Mouse (Mus musculus): ENCODE measurements around the gene Chd1. TPM values are rescaled to one million over a fixed set of nuclear protein-coding genes. Genes with fewer than 3 reads are reported as not detected.
"Not testable (repeated sequence)": the region's sequence is repeated elsewhere in the genome, so short reads cannot be mapped to it uniquely, and the experiment has no call there.

Chd1 gene
- polyA plus RNA-seq, 1 experiment from 2014 or later: 17.1 TPM

DNA sequence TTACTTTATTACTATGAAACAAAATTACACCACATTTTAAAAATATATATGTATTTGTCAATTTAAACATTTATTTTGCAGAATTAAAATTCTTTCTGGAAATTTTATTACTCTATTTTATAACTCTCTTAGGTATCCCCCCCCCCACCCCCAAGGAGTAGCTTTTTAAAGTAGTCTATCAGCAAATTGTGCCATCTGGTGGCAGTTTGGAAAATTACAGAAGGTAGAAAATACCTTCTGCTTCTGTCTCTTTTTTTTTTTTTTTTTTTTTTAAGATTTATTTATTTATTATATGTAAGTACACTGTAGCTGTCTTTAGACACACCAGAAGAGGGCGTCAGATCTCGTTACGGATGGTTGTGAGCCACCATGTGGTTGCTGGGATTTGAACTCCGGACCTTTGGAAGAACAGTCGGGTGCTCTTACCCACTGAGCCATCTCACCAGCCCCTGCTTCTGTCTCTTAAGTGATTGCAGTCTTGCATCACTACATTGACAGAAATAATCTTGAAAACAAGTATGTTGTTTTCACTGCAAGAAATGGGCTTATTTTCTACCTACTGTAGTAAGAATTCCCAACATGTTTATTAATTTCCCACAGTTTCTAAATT is 19.2 kb downstream of the Chd1 start:
- not testable (repeated sequence) for H3K4me1 ChIP-seq (ENCODE audit: insufficient read depth, low read depth, low read length); H3K27me3 ChIP-seq (replicated peaks; ENCODE audit: insufficient read depth, low read length); ATAC-seq; H3K4me2 ChIP-seq (replicated peaks; ENCODE audit: low read depth, low read length); H3K27ac ChIP-seq (ENCODE audit: low read length); H3K9ac ChIP-seq (replicated peaks; ENCODE audit: low read depth); H3K4me3 ChIP-seq (ENCODE audit: low read depth, low read length); H3K9me3 ChIP-seq (ENCODE audit: low read length)
- H3K36me3 ChIP-seq (ENCODE audit: insufficient read depth, low read length): peaks cover 12% of the 10 kb centered on the region; the same call in 1 of the 2 replicates
- peak; percentile 55 for TF ChIP-seq CTCF (IDR thresholded peaks at IDR 0.05)
- peak; percentile 66 for DNase-seq (ENCODE audit: low spot score)
- WGBS: 95% methylated on average over 2 of the region's 5 CpGs

GRCm38 (mm10) chr17:15731706-15732105 is 26.9 kb downstream of the Chd1 start:
- no peak overlapping the region for H3K4me2 ChIP-seq (replicated peaks; ENCODE audit: low read depth, low read length)
- WGBS: 94% methylated on average over 5 of the region's 5 CpGs
- H3K9me3 ChIP-seq (ENCODE audit: low read length): no peaks in the 10 kb centered on the region
- H3K4me3 ChIP-seq (ENCODE audit: low read depth, low read length): no peak overlapping the region
- H3K4me1 ChIP-seq (ENCODE audit: insufficient read depth, low read depth, low read length): no peaks in the 10 kb centered on the region
- no peak overlapping the region for H3K27ac ChIP-seq (ENCODE audit: low read length)
- peaks cover 30% of the 10 kb centered on the region; the same call in 1 of the 2 replicates for H3K36me3 ChIP-seq (ENCODE audit: insufficient read depth, low read length)
- H3K27me3 ChIP-seq (replicated peaks; ENCODE audit: insufficient read depth, low read length): no peaks in the 10 kb centered on the region
- H3K9ac ChIP-seq (replicated peaks; ENCODE audit: low read depth): no peak overlapping the region
- ATAC-seq (no peak), DNase-seq (ENCODE audit: low spot score) (no peak)
- TF ChIP-seq CTCF (IDR thresholded peaks at IDR 0.05) (no peak), EP300 (IDR thresholded peaks at IDR 0.05) (no peak)

- no peak for TF ChIP-seq CTCF (IDR thresholded peaks at IDR 0.05)
- TF ChIP-seq EP300 (IDR thresholded peaks at IDR 0.05): no peak
- 92% methylated on average over 10 of the region's 10 CpGs for WGBS
- Histone ChIP-seq H3K4me2 (replicated peaks; ENCODE audit: low read depth, low read length) (no peak overlapping the region), H3K27ac (ENCODE audit: low read length) (no peak overlapping the region), H3K27me3 (replicated peaks; ENCODE audit: insufficient read depth, low read length) (no peaks in the 10 kb centered on the region), H3K4me1 (ENCODE audit: insufficient read depth, low read depth, low read length) (no peaks in the 10 kb centered on the region), H3K4me3 (ENCODE audit: low read depth, low read length) (no peak overlapping the region), H3K9me3 (ENCODE audit: low read length) (no peaks in the 10 kb centered on the region), H3K9ac (replicated peaks; ENCODE audit: low read depth) (no peak overlapping the region), H3K36me3 (ENCODE audit: insufficient read depth, low read length) (peaks cover 23% of the 10 kb centered on the region)
- no peak for ATAC-seq
- DNase-seq (ENCODE audit: low spot score): no peak
Observed at GRCm38 (mm10) chr17:15737346-15737917, 32.7 kb downstream of the Chd1 start.

DNA sequence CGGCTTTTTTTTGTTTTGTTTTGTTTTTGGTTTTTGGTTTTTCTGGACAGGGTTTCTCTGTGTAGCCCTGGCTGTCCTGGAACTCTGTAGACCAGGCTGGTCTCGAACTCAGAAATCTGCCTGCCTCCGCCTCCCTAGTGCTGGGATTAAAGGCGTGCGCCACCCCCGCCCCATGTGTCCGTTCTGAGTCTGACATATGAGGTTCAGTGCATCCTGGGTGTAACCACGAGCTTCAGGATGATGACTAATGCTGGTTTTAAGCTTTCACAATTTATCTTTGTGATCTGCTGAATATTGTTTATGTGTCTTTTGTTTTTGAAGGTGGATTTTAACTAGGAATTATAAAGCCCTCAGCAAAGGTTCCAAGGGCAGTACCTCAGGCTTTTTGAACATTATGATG is 37.1 kb downstream of the Chd1 start:
- DNase-seq (ENCODE audit: low spot score) (no peak), ATAC-seq (no peak)
- TF ChIP-seq EP300 (IDR thresholded peaks at IDR 0.05) (no peak), CTCF (IDR thresholded peaks at IDR 0.05) (no peak)
- Histone ChIP-seq H3K9me3 (ENCODE audit: low read length) (no peaks in the 10 kb centered on the region), H3K4me3 (ENCODE audit: low read depth, low read length) (no peak overlapping the region), H3K4me1 (ENCODE audit: insufficient read depth, low read depth, low read length) (no peaks in the 10 kb centered on the region), H3K27me3 (replicated peaks; ENCODE audit: insufficient read depth, low read length) (no peaks in the 10 kb centered on the region), H3K36me3 (ENCODE audit: insufficient read depth, low read length) (peaks cover 15% of the 10 kb centered on the region), H3K27ac (ENCODE audit: low read length) (no peak overlapping the region), H3K9ac (replicated peaks; ENCODE audit: low read depth) (no peak overlapping the region), H3K4me2 (replicated peaks; ENCODE audit: low read depth, low read length) (no peak overlapping the region)
- WGBS: 79% methylated on average over 8 of the region's 8 CpGs

- Histone ChIP-seq H3K4me1 (ENCODE audit: insufficient read depth, low read depth, low read length) (no peaks in the 10 kb centered on the region), H3K9me3 (ENCODE audit: low read length) (no peaks in the 10 kb centered on the region), H3K27ac (ENCODE audit: low read length) (no peak overlapping the region), H3K4me3 (ENCODE audit: low read depth, low read length) (no peak overlapping the region), H3K9ac (replicated peaks; ENCODE audit: low read depth) (no peak overlapping the region), H3K36me3 (ENCODE audit: insufficient read depth, low read length) (peaks cover 20% of the 10 kb centered on the region), H3K4me2 (replicated peaks; ENCODE audit: low read depth, low read length) (no peak overlapping the region), H3K27me3 (replicated peaks; ENCODE audit: insufficient read depth, low read length) (no peaks in the 10 kb centered on the region)
- ATAC-seq (no peak), DNase-seq (ENCODE audit: low spot score) (no peak)
- TF ChIP-seq EP300 (IDR thresholded peaks at IDR 0.05) (no peak), CTCF (IDR thresholded peaks at IDR 0.05) (no peak)
- 87% methylated on average over 10 of the region's 10 CpGs for WGBS
Observed at GRCm38 (mm10) chr17:15742953-15743352, 38.2 kb downstream of the Chd1 start.

GRCm38 (mm10) chr17:15743379-15743778 is 38.6 kb downstream of the Chd1 start:
- H3K27ac ChIP-seq (ENCODE audit: low read length): no peak overlapping the region
- no peaks in the 10 kb centered on the region for H3K9me3 ChIP-seq (ENCODE audit: low read length)
- ATAC-seq (no peak), DNase-seq (ENCODE audit: low spot score) (no peak)
- peaks cover 24% of the 10 kb centered on the region for H3K36me3 ChIP-seq (ENCODE audit: insufficient read depth, low read length)
- no peaks in the 10 kb centered on the region for H3K27me3 ChIP-seq (replicated peaks; ENCODE audit: insufficient read depth, low read length)
- H3K4me1 ChIP-seq (ENCODE audit: insufficient read depth, low read depth, low read length): no peaks in the 10 kb centered on the region
- H3K4me2 ChIP-seq (replicated peaks; ENCODE audit: low read depth, low read length): no peak overlapping the region
- WGBS: 80% methylated on average over 5 of the region's 5 CpGs
- TF ChIP-seq CTCF (IDR thresholded peaks at IDR 0.05) (no peak), EP300 (IDR thresholded peaks at IDR 0.05) (no peak)
- no peak overlapping the region for H3K9ac ChIP-seq (replicated peaks; ENCODE audit: low read depth)
- no peak overlapping the region for H3K4me3 ChIP-seq (ENCODE audit: low read depth, low read length)

All from lung, postnatal 0 days (tissue).